Mouse (Mus musculus) cerebellum, postnatal 36 days (tissue): Measurements from ENCODE around the gene Shmt2.

Source experiments
- DNase-seq, 2 experiments: peaks; one replicate each; pipeline ENCODE4 v3.0.0; 2021 to 2022; ENCODE audit warnings: mixed read lengths in 2 of 2

The Shmt2 gene

DNA sequence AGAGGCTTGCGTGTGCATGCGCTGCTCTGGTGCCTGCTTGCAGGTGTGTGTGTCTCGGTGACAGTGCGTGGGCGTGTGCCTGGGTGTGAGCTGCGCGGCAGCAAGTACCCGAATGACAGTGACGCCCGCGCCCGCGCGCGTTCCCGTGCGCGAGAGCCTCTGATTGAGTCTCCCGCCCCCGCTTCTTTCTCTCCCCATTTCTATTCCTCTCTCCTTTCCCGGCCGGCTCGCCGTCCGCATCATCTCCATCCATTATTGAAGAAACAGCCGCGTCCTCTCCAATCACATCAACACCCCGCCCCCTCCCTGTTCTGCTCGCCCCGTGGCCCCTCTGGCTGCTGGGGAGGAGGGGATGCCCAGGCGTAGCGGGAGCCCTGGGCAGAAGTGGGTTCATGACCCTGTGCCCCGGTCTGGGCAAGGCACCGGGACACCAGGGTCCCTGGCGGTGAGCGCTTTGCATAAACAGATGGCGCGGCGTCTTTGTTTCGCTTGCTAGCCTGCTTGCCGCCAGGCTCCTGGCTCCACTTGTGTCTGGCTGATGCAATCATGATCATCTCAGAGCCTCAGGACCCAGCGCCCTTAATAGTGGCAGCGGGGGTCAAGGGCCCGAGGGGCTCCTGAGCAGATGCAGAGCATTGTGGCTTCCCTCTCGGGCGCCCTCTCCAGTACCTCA, 10.5 kb downstream of the Shmt2 start:
- DNase-seq = peak; percentile 85 to 91

DNA sequence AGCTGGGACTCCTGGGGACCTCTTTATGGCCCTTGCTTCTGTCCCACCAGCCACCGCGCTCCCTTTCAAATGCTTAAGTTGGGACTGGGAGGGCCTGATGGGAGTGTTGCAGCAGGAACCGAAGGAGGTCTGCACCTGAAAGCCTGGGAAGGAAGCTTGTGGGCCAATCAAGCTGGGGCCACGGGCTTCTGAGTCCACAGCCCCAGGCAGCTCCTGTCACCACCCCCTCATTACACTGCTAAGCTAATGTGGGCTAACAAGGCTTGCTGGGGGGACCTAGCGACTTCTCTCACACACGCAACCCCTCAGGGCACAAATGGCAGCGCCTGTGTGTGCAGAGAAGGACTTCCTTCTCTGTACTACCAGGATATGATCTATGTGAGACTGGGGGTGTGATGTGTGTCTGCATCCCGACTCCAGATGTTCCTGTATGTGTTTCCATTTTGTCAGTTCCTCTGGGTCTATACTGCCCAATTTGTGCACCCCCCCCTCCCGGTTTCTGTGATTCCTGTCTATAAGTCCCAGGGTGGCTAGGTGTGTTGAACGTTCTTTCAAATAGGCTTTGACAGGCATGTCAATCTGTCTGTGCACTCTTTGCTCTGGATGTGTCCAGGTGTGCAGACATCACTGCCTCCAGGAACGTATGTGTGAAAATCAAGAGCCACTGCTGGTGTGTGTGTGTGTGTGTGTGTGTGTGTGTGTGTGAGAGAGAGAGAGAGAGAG, 11.2 kb downstream of the Shmt2 start:
- DNase-seq = peak in 1 of 2 experiments; percentile 44

DNA sequence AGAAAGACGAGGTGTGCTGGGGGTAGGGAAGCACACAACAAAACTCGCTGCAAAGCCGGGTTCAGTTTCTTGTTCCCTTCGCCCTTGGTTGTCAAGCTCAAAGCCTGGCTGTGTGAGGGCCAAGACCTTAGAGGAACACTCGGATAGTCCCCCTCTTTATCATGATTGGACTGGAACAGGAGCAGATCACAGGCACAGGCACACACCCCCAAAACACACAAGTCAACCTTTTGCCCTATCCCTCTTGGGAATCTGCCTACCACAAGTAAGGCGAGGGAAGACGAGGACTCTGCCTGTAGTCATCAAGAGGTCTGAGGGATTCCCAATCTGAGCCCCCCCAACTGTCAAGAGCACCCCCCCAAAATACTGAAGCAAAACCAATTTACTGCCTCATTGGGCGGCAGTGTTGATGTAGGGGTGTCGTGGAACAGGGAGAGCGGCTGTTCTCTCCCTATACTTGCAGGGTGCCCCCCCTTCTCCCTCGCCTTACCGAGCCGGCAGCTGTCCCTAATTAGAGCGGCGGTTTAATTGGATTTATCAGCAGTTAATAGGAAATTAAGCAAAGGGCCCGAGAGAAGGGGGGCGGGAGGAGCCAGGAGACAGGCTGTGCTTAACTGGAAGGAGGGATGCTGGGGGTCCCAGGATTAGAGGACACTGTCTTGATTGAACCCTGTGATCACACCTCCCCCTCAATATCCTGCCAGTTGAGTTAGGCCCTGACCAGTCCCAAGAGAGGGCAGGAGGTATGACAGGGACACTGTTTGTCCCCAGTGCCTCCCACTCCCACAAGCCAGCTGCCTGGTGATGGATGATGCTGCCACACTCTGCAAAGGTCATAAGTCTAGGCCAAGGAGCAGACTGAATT, 12.2 kb downstream of the Shmt2 start:
- peak; percentile 44 for DNase-seq

DNA sequence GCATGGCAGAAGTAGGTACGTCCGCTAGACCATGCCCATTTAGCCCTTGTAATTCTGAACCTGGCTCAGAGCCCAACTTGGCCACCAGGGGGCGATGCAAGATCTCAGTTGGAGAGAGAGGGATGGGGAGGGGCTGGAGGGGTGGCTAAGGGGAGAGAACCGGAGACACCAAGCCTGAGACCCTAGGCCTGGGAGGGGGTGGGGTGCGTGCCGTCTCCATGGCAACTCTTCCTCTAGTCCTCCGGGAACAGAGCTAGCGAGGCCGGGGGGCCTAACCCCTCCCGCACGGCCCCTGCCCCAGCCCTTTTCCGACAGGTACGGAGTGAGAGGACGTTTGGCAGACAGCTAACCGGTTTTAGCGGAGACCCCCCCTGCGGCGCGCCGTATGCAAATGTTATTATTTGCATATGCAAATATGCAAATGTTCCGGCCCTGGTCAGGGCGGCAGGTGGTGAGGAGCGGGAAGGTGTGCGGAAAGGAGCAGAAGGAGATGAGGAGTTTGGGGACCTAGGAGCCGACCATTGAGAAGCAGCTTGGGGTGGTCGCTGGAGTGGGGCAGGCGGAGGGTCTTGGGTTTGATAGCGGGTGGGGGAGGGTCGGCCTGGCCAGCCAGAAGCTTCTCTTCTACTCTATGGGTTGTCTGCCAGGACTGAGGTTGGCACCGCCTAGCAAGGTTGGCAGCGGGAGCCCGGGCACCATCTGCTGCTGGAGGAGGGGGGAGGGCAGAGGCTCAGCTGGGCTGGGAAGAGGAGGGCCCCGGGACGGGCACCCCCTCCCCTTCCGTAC, 13.0 kb downstream of the Shmt2 start:
- DNase-seq = peak; percentile 95 to 96

DNA sequence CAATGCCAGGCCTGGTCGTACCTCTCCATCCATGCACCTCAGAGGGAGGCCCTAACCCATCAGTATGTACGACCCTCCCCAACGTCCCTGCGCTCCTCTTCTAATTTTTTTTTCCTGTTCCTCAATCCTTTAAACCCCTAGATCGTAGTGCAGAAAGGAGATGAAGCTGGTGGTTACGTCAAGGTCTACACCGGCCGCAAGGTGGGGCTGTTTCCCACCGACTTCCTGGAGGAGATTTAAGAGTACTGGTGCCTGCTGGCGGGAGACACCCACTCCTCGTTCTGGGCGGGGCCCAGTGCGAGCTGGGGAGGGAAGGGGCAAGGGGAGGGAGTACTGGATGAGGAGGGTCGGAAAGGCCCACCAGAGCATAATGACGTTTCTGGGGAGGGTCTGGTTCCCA, 14.0 kb downstream of the Shmt2 start:
- DNase-seq = peak; percentile 85 to 89

DNA sequence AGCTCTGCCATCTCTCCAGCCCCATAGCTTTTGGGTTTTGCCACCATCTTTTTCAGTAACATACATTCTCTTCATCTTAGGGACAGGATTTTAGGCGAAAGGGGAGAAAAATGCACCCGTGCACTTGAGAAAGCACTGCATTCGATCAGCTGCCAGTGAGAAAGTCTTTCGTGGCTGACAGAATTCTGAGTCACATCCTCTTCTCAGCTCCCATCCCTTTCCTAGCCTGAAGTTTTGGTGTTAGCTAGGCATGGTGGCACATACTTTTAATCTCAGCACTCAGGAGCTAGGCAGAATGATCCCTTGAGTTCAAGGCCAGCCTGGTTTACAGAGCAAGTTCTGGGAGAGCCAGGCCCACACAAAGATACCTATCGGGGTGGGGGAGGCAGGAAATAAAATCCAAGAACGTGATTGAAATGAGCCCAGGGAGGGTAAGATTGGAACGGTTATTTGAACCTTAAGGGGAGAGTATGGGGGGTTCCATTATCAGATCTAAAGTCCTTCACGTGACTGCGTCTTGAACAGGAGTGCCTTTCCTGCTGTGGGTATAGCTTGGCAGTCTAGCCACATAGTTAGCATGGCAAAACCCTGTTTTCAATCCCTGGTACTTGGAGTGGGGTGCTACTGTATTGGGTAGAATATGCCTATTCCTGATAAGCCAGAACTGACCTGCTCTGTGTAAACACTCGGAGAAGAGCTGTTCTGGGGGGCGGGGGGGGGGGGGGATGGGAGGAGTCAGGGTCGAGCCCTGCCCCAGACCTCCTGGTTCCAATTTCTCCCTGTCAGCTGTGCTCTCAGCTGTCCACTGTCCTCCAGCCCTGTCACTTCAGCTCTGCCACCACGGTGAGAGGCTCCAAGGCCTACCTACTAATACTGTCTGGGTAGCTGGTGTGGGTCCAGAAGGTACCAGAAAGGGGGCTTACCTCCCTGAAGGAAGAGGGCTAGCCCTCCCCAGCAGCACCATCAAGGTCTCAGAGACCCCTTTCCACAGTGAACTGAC, 21.1 kb downstream of the Shmt2 start, which contains the start of gene Stac3:
Gene Stac3, plus strand, starts transcription at position 793 of the 1,000 bp plus-strand sequence.
- no peak for DNase-seq

DNA sequence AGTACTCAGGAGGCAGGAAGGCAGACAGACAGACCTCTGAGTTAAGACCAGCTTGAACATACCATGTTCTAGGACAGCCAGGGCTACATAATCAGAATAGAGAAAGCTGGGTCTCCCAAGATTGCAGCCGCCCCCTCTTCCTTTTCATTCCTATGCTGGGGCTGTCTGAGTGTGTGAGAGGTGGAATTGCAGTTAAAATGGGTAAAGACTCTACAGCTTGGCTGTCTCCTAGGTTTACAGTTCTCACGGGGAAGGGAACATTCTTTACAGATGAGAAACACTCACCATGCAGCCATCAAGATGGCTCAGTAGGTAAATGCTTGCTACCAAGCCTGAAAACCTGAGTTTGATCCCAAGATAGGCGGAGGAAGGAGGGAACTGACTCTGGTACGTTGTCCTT, 22.2 kb downstream of the Shmt2 start:
- DNase-seq = no peak

DNA sequence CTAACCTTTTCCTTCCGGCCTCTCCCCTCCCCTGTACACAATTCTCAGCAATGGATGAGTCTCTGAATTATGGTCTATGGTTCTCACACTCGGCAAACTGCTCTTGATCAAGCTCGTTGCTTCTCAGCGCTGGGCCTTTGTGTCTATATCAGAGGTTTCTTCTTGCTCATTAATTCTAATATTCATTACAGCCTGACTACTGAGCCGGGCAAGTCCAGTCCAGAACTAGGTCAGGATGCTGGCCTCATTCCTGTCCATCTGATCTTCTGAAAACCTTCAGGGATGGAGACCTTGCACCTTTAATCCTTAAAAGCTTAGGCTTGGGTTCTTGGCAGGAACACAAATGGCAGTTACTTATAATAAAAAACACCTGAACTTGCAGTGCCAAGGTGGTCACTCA, 22.7 kb downstream of the Shmt2 start:
- DNase-seq = peak in 1 of 2 experiments; percentile 32

DNA sequence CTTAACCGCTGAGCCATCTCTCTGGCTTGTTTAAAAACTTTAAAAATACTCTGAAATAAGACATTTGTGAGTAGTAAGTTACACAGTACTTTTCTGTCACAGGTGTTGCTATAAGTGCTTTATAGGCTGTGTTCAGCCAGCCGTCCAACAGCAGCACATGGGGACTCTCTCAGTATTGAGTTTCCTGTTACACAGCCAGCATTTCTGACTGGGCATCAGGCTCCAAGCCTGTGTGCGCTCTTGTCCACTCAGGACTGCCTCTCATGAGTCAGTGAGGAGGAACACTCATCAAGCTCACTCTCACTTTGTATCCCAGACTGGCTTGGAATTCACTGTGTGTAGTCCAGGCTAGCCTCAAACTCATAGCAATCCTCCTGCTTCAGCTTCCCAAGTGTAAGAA, 26.1 kb downstream of the Shmt2 start:
- no peak for DNase-seq

DNA sequence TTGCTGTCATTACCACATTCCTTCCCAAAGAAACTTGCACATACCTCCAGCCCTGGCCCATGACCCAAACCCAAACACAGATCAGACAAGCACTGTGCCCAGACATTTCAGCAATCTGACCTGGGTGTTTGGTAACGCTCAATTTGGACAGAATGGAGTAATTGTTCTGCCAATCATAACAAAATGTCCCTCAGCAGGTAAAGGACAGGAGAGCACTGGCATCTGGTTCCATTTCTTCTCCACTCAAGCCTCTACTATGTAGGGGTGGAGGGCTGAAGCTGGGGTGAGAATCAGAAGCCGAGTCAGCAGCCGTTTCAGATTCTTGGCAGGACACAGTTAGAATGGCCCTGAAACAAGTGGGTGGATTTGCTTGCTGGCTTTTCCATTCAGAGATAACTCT, 30.1 kb downstream of the Shmt2 start:
- DNase-seq = no peak

DNA sequence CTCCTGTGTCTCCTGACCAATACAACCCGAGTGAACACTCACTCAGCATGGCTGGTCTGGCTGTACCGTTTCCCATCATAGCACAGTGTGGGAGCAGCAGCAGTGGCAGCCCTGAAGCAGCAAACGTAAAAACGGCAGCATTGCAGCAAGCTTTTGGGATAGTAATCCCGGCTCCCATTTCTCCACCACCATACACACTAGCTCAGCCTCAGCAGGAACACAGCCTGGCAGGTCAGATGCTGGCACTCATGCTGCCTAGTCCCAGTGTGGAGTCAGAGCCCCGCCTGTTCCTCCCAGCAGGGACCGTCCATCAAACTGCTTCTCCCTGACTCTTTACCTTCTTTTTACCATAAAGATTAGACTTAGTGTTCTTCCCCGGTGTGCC, 31.1 kb downstream of the Shmt2 start:
- peak in 1 of 2 experiments; percentile 45 for DNase-seq

DNA sequence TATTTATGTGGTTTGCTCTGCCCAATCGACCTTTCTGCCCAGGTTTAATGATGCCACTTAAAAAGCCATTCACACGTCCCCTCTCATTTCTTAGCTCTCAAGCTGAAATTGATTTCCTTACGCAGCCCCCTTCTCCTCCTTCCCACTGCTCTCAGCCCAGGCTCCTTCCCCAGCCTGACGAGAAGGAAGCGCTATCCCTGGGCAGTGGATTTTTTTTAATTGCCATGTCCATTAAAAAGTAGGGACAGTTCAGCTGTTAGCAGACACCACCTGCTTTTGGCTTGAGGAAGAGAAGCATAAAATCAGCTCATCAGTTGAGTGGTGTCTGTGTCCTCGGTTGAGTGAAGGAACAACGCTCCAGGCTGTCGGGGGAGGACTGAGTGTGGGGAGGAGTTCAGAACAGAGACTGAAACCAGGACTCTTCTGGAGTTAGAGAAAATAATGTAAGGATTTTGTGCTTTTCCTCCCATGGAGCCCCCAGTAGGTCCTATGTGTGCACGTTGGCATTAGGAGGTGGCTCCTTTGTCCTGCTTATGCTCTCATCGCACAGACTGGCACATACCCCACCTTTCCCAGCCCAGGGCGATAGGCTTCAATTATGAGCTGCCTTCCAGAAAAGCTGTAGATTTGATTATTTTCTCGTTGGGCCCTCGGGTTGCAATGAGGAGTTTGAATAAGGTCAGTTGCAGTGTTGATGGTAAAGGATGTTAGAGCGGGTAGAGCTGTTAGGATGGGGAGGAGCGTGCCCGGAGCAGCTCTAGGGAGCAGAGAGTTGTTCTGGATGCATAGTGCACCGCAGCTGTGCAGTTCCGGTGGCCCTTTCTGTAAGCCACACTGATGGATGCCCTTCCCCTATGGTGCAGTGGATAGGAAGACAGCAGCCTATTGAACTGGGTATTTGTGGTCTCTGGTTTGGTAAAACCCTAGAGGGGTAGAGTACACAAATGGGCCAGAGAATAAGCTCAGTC, 31.8 kb downstream of the Shmt2 start:
- no peak for DNase-seq

DNA sequence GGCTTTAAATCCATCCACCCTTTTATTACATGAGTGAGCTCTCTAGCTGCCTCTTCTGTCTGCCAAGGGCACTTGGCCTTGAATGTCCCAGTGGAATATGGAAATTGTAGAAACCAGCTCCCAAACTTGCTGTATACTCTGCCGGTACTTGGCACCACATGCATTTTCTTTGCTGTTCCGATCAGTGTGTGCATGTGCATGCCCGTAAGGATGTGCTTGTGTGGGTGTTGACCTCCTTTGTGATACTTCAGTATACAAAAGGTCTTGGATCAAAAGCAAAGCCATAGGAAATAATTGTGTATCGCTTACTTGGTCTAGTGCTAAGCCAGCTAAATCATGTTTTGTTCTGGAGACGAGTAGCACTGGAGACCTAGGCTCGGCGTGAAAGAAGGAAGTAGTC, 33.4 kb downstream of the Shmt2 start:
- DNase-seq = no peak

DNA sequence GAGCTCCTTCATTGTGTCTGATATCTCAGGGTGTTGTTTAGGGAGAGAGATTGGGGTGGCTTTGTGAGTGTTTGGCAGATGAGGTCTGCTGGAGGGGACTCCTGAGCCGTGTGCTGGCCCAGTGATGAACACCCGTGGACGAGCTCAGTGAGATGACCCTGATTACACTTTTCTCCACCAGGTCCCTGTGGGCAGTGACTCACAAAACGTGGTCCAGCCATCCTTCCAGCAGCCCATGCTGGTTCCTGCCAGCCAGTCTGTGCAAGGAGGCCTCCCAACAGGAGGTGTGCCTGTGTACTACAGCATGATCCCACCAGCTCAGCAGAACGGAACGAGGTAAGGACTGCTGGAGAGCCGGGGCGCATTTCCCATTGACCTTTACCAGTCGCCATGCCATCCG, 37.0 kb downstream of the Shmt2 start:
- DNase-seq = no peak

DNA sequence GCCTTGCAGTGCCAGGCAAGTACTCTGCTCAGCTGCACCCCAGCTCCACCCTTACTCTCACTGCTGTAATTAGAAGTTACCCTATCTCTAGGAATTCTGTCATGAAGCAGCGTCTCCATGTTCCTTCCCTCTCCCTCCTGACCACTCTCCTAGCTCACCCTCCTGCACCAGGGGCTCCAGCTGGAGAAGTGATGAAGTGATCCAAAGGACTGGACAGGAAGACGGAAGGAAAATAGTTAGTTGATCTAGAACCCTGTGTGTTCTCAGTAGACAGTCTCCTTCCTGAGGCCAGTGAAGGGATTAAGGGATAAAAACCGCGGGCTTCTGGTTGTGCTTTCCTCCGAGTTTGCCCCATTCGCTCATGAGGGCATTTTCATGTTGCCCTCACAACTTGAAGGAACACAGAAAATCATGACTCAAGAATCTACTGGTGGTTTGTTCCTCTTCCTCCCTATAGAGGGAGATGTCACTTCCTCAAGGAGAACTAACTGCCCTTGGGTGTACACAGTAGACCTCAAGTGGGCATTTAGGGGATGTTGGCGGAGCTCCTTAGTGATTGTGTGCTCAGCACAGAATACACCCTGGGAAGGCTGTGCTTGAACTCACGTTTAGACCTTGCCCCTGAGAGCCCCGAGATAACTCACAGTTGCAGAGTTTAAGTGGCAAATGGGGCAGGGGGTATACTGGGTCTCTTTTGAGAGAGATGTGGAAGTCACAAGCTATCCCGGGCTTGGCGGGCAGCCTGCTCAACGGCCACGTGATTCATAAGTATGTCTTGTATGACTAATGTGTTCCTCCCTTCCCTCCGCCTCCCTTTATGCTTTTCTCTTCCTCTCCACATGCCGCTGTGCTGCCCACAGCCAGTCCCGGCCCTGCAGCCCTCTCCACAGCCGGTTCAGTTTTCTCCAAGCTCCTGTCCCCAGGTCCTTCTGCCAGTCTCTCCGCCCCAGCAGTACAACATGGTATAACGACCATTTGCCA, 41.1 kb downstream of the Shmt2 start:
- DNase-seq = no peak

DNA sequence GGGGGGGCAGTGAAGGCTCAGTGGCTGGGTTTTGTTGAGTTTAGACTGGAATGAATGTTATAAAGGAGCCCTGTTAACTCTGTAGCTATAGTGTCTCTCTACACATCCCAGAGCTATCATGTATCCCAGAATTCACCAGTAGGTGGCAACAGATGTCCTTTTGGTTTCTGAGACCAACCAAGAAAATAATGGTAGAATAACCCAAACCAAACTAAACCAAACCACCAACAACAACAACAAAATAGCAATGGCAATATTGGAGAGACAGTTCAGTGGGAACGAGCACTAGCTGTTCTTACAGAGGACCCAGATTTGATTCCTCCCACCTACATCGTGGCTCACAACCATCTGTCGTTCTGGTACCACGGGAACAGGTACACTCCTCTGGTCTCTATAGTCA, 43.1 kb downstream of the Shmt2 start:
- DNase-seq = peak in 1 of 2 experiments; percentile 62

DNA sequence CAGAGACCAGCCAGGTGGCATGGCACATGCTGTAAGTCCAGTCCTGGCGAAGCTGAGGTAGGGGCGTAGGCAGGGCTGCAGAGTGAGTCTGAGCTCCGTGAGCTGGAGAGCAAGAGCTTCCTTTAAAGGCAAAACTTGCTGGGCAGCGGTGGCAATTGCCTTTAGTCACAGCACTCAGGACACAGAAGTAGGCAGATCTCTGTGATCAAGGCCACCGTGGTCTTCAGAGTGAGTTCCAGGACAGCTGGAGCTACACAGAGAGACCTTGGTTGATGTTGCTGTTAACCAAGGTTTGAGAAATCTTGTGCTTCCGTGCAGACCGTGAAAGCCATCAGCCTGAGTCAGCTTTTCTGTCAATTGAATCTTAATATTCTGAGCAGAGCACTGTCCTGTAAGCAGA, 44.9 kb downstream of the Shmt2 start:
- no peak for DNase-seq

DNA sequence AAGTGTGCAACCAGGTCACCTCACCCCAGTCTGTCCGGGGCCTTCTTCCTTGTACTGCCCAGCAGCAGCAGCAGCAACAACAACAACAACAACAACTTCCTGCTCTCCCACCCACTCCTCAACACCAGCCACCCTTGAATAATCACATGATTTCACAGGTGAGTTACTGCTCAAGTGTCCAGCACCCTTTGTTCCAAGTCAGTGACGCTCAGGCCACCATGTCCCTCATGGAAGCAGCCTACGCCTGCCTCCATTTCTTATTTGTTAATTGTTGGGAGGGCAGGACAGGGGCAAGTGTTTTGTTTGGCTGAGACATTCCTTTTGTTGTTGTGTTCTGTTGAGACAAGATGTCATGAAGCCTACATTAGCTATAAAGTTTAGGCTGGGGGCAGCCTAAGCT, 45.7 kb downstream of the Shmt2 start:
- DNase-seq = no peak

DNA sequence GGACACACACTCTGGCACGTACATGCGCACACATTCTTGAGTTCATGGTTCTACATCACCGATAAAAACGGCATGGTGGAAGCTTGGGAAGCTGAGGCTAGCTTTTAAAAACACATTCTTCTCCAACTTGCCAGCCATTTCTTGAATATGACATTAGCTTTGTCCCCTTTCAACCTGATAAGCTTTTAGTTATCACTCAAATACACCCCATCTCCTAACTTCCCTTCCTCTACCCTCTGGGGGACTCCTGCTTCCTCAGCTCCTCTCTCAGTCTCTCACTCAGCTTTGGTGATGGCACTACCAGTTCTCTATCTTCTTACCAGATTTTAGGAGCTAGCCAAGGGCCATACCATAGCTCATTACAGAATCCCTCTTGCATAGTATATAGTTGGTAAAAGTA, 47.1 kb downstream of the Shmt2 start:
- DNase-seq = no peak
